Mouse (Mus musculus) E14TG2a.4 (cell line): Measurements from ENCODE around the gene Kcnh5.

Source experiments
- CTCF ChIP-seq: conservative IDR thresholded peaks from 2 replicates; pipeline ENCODE4 v1.5.1; 2014; ENCODE audit warnings: low read length
- NANOG ChIP-seq: IDR thresholded peaks from 2 replicates; pipeline ENCODE4 v1.6.1; 2014; ENCODE audit warnings: borderline replicate concordance, low read length, mixed read lengths

- TF ChIP-seq CTCF, result no peak
- TF ChIP-seq NANOG, result no peak
Measured at GRCm38 (mm10) chr12:74899055-74899454, 278.1 kb downstream of the Kcnh5 start.
